Mouse (Mus musculus): Measurements from ENCODE around the gene Nek6. TPM values are rescaled to one million over a fixed set of nuclear protein-coding genes. Genes with fewer than 3 reads are reported as not detected.

Gene Nek6
- polyA plus RNA-seq, 1 experiment: 17.2 TPM

GRCm38 (mm10) chr2:38484556-38484955 is 26.9 kb upstream of the Nek6 start:
- no peak overlapping the region for H3K27ac ChIP-seq (ENCODE audit: control insufficient read depth, insufficient read depth, low read length)
- H3K4me1 ChIP-seq (replicated peaks; ENCODE audit: control insufficient read depth, insufficient read depth, low read length): peaks cover 3% of the 10 kb centered on the region; the same call in 1 of the 2 replicates
- no peaks in the 10 kb centered on the region for H3K36me3 ChIP-seq (ENCODE audit: control insufficient read depth, insufficient read depth, low read length)
- no peak for TF ChIP-seq CTCF (IDR thresholded peaks at IDR 0.05; ENCODE audit: borderline replicate concordance, control insufficient read depth, extremely low read depth, insufficient read depth, low read length, poor library complexity)
- WGBS: 90% methylated on average over 11 of the region's 11 CpGs
- no peak overlapping the region for H3K4me3 ChIP-seq (ENCODE audit: control insufficient read depth, insufficient read depth, low read length)
- DNase-seq: no peak
- H3K27me3 ChIP-seq (ENCODE audit: control insufficient read depth, insufficient read depth, low read length): no peaks in the 10 kb centered on the region

- no peaks in the 10 kb centered on the region for H3K27me3 ChIP-seq (ENCODE audit: control insufficient read depth, insufficient read depth, low read length)
- no peak for TF ChIP-seq CTCF (IDR thresholded peaks at IDR 0.05; ENCODE audit: borderline replicate concordance, control insufficient read depth, extremely low read depth, insufficient read depth, low read length, poor library complexity)
- TF ChIP-seq POLR2A (IDR thresholded peaks at IDR 0.05; ENCODE audit: control insufficient read depth, extremely low read depth, insufficient read depth, low read length, poor library complexity): no peak
- no peak for DNase-seq
- peaks cover 3% of the 10 kb centered on the region; the same call in 1 of the 2 replicates for H3K4me1 ChIP-seq (replicated peaks; ENCODE audit: control insufficient read depth, insufficient read depth, low read length)
- 97% methylated on average over 3 of the region's 3 CpGs for WGBS
- no peaks in the 10 kb centered on the region for H3K36me3 ChIP-seq (ENCODE audit: control insufficient read depth, insufficient read depth, low read length)
- H3K27ac ChIP-seq (ENCODE audit: control insufficient read depth, insufficient read depth, low read length): no peak overlapping the region
- no peak overlapping the region for H3K4me3 ChIP-seq (ENCODE audit: control insufficient read depth, insufficient read depth, low read length)
Measured at GRCm38 (mm10) chr2:38485409-38485808, 26.0 kb upstream of the Nek6 start.

- Histone ChIP-seq H3K4me3 (ENCODE audit: control insufficient read depth, insufficient read depth, low read length) (no peak overlapping the region), H3K27me3 (ENCODE audit: control insufficient read depth, insufficient read depth, low read length) (no peaks in the 10 kb centered on the region), H3K36me3 (ENCODE audit: control insufficient read depth, insufficient read depth, low read length) (no peaks in the 10 kb centered on the region), H3K27ac (ENCODE audit: control insufficient read depth, insufficient read depth, low read length) (no peak overlapping the region), H3K4me1 (replicated peaks; ENCODE audit: control insufficient read depth, insufficient read depth, low read length) (no peaks in the 10 kb centered on the region)
- no peak for TF ChIP-seq POLR2A (IDR thresholded peaks at IDR 0.05; ENCODE audit: control insufficient read depth, extremely low read depth, insufficient read depth, low read length, poor library complexity)
- no peak for TF ChIP-seq CTCF (IDR thresholded peaks at IDR 0.05; ENCODE audit: borderline replicate concordance, control insufficient read depth, extremely low read depth, insufficient read depth, low read length, poor library complexity)
- WGBS: 60% methylated on average over 6 of the region's 6 CpGs
- DNase-seq: no peak
Measured at GRCm38 (mm10) chr2:38485957-38486931, 25.2 kb upstream of the Nek6 start.

GRCm38 (mm10) chr2:38497594-38497993 is 13.8 kb upstream of the Nek6 start:
- H3K36me3 ChIP-seq (ENCODE audit: control insufficient read depth, insufficient read depth, low read length): no peaks in the 10 kb centered on the region

GRCm38 (mm10) chr2:38501606-38502005 is 9.8 kb upstream of the Nek6 start:
- Histone ChIP-seq H3K27ac (ENCODE audit: control insufficient read depth, insufficient read depth, low read length) (no peak overlapping the region), H3K27me3 (ENCODE audit: control insufficient read depth, insufficient read depth, low read length) (no peaks in the 10 kb centered on the region), H3K4me1 (replicated peaks; ENCODE audit: control insufficient read depth, insufficient read depth, low read length) (no peaks in the 10 kb centered on the region), H3K36me3 (ENCODE audit: control insufficient read depth, insufficient read depth, low read length) (no peaks in the 10 kb centered on the region), H3K4me3 (ENCODE audit: control insufficient read depth, insufficient read depth, low read length) (no peak overlapping the region)
- 93% methylated on average over 1 of the region's 1 CpGs for WGBS
- DNase-seq: no peak
- TF ChIP-seq POLR2A (IDR thresholded peaks at IDR 0.05; ENCODE audit: control insufficient read depth, extremely low read depth, insufficient read depth, low read length, poor library complexity) (no peak), CTCF (IDR thresholded peaks at IDR 0.05; ENCODE audit: borderline replicate concordance, control insufficient read depth, extremely low read depth, insufficient read depth, low read length, poor library complexity) (no peak)

More at GRCm38 (mm10) chr2:38497594-38497993, 13.8 kb upstream of the Nek6 start:
- Histone ChIP-seq H3K4me3 (ENCODE audit: control insufficient read depth, insufficient read depth, low read length) (no peak overlapping the region), H3K27ac (ENCODE audit: control insufficient read depth, insufficient read depth, low read length) (no peak overlapping the region), H3K4me1 (replicated peaks; ENCODE audit: control insufficient read depth, insufficient read depth, low read length) (no peaks in the 10 kb centered on the region), H3K27me3 (ENCODE audit: control insufficient read depth, insufficient read depth, low read length) (no peaks in the 10 kb centered on the region)
- no peak for TF ChIP-seq POLR2A (IDR thresholded peaks at IDR 0.05; ENCODE audit: control insufficient read depth, extremely low read depth, insufficient read depth, low read length, poor library complexity)
- TF ChIP-seq CTCF (IDR thresholded peaks at IDR 0.05; ENCODE audit: borderline replicate concordance, control insufficient read depth, extremely low read depth, insufficient read depth, low read length, poor library complexity): no peak
- no peak for DNase-seq

GRCm38 (mm10) chr2:38502123-38502522 is 9.3 kb upstream of the Nek6 start:
- Histone ChIP-seq H3K4me1 (replicated peaks; ENCODE audit: control insufficient read depth, insufficient read depth, low read length) (no peaks in the 10 kb centered on the region), H3K27me3 (ENCODE audit: control insufficient read depth, insufficient read depth, low read length) (no peaks in the 10 kb centered on the region), H3K27ac (ENCODE audit: control insufficient read depth, insufficient read depth, low read length) (no peak overlapping the region), H3K36me3 (ENCODE audit: control insufficient read depth, insufficient read depth, low read length) (no peaks in the 10 kb centered on the region), H3K4me3 (ENCODE audit: control insufficient read depth, insufficient read depth, low read length) (no peak overlapping the region)
- TF ChIP-seq POLR2A (IDR thresholded peaks at IDR 0.05; ENCODE audit: control insufficient read depth, extremely low read depth, insufficient read depth, low read length, poor library complexity) (no peak), CTCF (IDR thresholded peaks at IDR 0.05; ENCODE audit: borderline replicate concordance, control insufficient read depth, extremely low read depth, insufficient read depth, low read length, poor library complexity) (no peak)
- DNase-seq: no peak
- 80% methylated on average over 6 of the region's 6 CpGs for WGBS

Measured in thymus, adult 2 months (tissue).